Mouse (Mus musculus) C2C12 (cell line): ENCODE data around the gene Ptma.

Experiments
- CEBPB ChIP-seq: IDR thresholded peaks from one replicate; pipeline ENCODE4 v1.6.1; 2011; ENCODE audit warnings: low read depth, mild to moderate bottlenecking, control low read depth, moderate library complexity
- CTCF ChIP-seq: IDR thresholded peaks from one replicate; pipeline ENCODE4 v1.5.1; 2011; ENCODE audit not compliant: control insufficient read depth, insufficient read depth, insufficient read length
- MAX ChIP-seq: IDR thresholded peaks from one replicate; pipeline ENCODE4 v1.6.1; 2011; ENCODE audit warnings: mild to moderate bottlenecking, control low read depth
- MYOD1 ChIP-seq: IDR thresholded peaks from one replicate; pipeline ENCODE4 v1.6.1; 2011; ENCODE audit warnings: low read depth; ENCODE audit not compliant: control insufficient read depth, insufficient read length
- MYOG ChIP-seq: IDR thresholded peaks from one replicate; pipeline ENCODE4 v1.6.1; 2011; ENCODE audit not compliant: control insufficient read depth, insufficient read length; ENCODE audit errors: extremely low read depth
- USF1 ChIP-seq: IDR thresholded peaks from one replicate; pipeline ENCODE4 v1.6.1; 2011; ENCODE audit warnings: low read depth, mild to moderate bottlenecking, control low read depth, moderate library complexity

GRCm38 (mm10) chr1:86571381-86571780 is 44.9 kb downstream of the Ptma start:
- TF ChIP-seq CTCF = no peak
- no peak for TF ChIP-seq MYOD1
- no peak for TF ChIP-seq USF1
- no peak for TF ChIP-seq MAX
- no peak for TF ChIP-seq CEBPB
- TF ChIP-seq MYOG = no peak
